ENCODE assay signal across 8 mouse cellular contexts in the genomic region with DNA sequence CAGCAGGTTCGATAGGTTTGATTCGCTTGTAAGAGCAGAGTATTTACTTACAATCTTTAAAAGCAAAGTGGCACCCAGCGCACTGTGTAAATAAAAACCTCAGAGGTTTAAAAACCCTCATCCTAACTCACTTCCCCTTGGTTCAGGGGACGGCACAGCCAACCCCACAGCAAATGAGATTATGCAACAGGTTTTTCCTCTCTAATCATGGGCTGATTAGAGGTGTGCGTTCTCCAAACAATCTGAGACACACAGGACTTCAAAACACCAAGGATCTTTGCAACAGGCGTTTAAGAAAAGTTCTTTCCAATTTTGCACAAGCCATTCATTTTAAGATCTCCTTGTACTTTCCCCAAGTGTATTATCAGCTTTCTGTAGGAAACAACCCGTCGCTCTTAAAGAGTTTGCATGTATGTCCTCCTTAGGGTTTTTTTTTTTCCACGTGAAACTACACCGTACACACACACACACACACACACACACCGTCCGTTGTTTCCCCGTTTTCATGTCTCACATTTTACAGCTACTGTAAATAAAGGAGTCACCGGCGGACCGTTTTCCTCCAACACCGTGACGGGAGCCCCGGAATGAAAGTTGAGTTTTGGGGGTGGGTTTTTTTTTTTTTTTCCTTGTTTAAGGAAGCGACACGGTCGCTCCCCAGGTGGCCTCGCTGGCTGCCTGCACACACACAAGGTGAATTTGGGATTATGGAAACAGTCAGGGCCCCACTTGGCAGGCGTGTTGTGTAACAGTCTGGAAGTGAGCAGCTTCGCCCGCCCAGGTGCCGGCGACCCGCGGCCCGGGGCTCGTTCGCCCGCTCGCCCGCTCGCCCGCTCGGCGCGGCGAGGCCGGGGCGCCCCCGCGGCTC. TPM values are rescaled to one million over a fixed set of nuclear protein-coding genes. Genes with fewer than 3 reads are reported as not detected.
DNase-seq lines count a peak whose midpoint lies in the region; ATAC-seq lines count a peak whose summit lies in the region.

No protein-coding gene starts in this region.

- no peaks in the 10 kb centered on the region for H3K36me3 ChIP-seq in forebrain, embryonic 15.5 days
- no peaks in the 10 kb centered on the region for H3K36me3 ChIP-seq in hindbrain, embryonic 10.5 days
- H3K36me3 ChIP-seq in limb, embryonic 10.5 days, result no peaks in the 10 kb centered on the region

- peak; percentile 14 to 39 for DNase-seq in left cerebral cortex, postnatal 36 days (ENCODE audit: low spot score in 2 of 2)
- DNase-seq in left cerebral cortex, adult 11 months (ENCODE audit: low spot score), result no peak
- peak; percentile 46 for DNase-seq in hindbrain, embryonic 10.5 days (ENCODE audit: low spot score)
- DNase-seq in limb, embryonic 10.5 days (ENCODE audit: low spot score), result peak; percentile 52
- peak; percentile 29 to 40 for DNase-seq in spleen, postnatal 36 days (ENCODE audit: low spot score in 2 of 2)

- peak overlapping the region; percentile 67 for H3K4me2 ChIP-seq in forebrain, embryonic 15.5 days (replicated peaks)

- H3K4me1 ChIP-seq in forebrain, embryonic 15.5 days, result peaks cover 28% of the 10 kb centered on the region
- peaks cover 23% of the 10 kb centered on the region for H3K4me1 ChIP-seq in hindbrain, embryonic 10.5 days (replicated peaks)
- peaks cover 10% of the 10 kb centered on the region for H3K4me1 ChIP-seq in limb, embryonic 10.5 days

- H3K27ac ChIP-seq in forebrain, embryonic 15.5 days (replicated peaks), result peak overlapping the region; percentile 86
- peak overlapping the region; percentile 97 for H3K27ac ChIP-seq in hindbrain, embryonic 10.5 days
- H3K27ac ChIP-seq in limb, embryonic 10.5 days, result peak overlapping the region; percentile 97

- no peaks in the 10 kb centered on the region for H3K9me3 ChIP-seq in forebrain, embryonic 15.5 days
- H3K9me3 ChIP-seq in hindbrain, embryonic 10.5 days, result no peaks in the 10 kb centered on the region
- H3K9me3 ChIP-seq in limb, embryonic 10.5 days (replicated peaks), result no peaks in the 10 kb centered on the region

- WGBS in forebrain, embryonic 15.5 days, result under 1% methylated on average over 46 of the region's 46 CpGs
- WGBS in hindbrain, embryonic 10.5 days, result under 1% methylated on average over 46 of the region's 46 CpGs
- 5% methylated on average over 46 of the region's 46 CpGs for WGBS in limb, embryonic 10.5 days

- H3K27me3 ChIP-seq in forebrain, embryonic 15.5 days, result no peaks in the 10 kb centered on the region
- H3K27me3 ChIP-seq in hindbrain, embryonic 10.5 days (ENCODE audit: insufficient read depth, poor library complexity, severe bottlenecking), result peaks cover 12% of the 10 kb centered on the region
- peaks cover 11% of the 10 kb centered on the region for H3K27me3 ChIP-seq in limb, embryonic 10.5 days (ENCODE audit: low read depth, poor library complexity, severe bottlenecking)

- peak overlapping the region; percentile 76 for H3K4me3 ChIP-seq in forebrain, embryonic 15.5 days
- peak overlapping the region; percentile 77 for H3K4me3 ChIP-seq in hindbrain, embryonic 10.5 days
- peak overlapping the region; percentile 77 for H3K4me3 ChIP-seq in limb, embryonic 10.5 days

- peak; percentile 47 for ATAC-seq in cerebellum, adult (ENCODE audit: insufficient number of reproducible peaks, low FRiP score, low TSS enrichment)
- no peak for ATAC-seq in forebrain, embryonic 15.5 days (replicated peaks)
- peak; percentile 44 for ATAC-seq in megakaryocyte-erythroid progenitor cell, adult 5-6 weeks (replicated peaks; ENCODE audit: low FRiP score, low TSS enrichment, poor library complexity, severe bottlenecking)

- intact Hi-C loops in left cerebral cortex, postnatal 36 days (cut with DNase I), result no loop called here

- peak overlapping the region; percentile 65 for H3K9ac ChIP-seq in forebrain, embryonic 15.5 days (replicated peaks)

RNA-seq across cellular contexts. Expression of gene Dusp16, which starts 0.9 kb away (rescaled TPM):
- 10 to 100 TPM in 1 of 2 experiments, 1 to 10 TPM in 1; 8.0 to 12.7 TPM for total RNA-seq in left cerebral cortex, postnatal 36 days (2021)
- 8.5 and 10.3 TPM in 2 replicates for polyA plus RNA-seq in forebrain, embryonic 15.5 days (2015; fragmentation: Nextera tagmentation; extraction: Ambion mirVana)
- polyA plus RNA-seq in hindbrain, embryonic 10.5 days (2016; fragmentation: Nextera tagmentation; extraction: Ambion mirVana), result 13.8 and 14.1 TPM in 2 replicates
- polyA plus RNA-seq in limb, embryonic 10.5 days (2016; fragmentation: Nextera tagmentation; extraction: Ambion mirVana), result 8.7 and 10.0 TPM in 2 replicates
- 7.1 and 10.0 TPM in 2 replicates for total RNA-seq in megakaryocyte-erythroid progenitor cell, adult 5-6 weeks (2014; fragmentation: Nextera tagmentation)
- total RNA-seq in megakaryocyte-erythroid progenitor cell, adult 5-6 weeks (2017), result 3.9 and 10.9 TPM in 2 replicates

RNA-seq across cellular contexts. Expression of gene Crebl2, which starts 38.5 kb away (rescaled TPM):
- total RNA-seq in left cerebral cortex, postnatal 36 days (2021), result 10 to 100 TPM; 31.8 to 36.6 TPM
- polyA plus RNA-seq in forebrain, embryonic 15.5 days (2015; fragmentation: Nextera tagmentation; extraction: Ambion mirVana), result 3.8 and 3.9 TPM in 2 replicates
- polyA plus RNA-seq in hindbrain, embryonic 10.5 days (2016; fragmentation: Nextera tagmentation; extraction: Ambion mirVana), result 1.2 and 1.4 TPM in 2 replicates
- 0.79 and 0.99 TPM in 2 replicates for polyA plus RNA-seq in limb, embryonic 10.5 days (2016; fragmentation: Nextera tagmentation; extraction: Ambion mirVana)
- 6.2 and 11.7 TPM in 2 replicates for total RNA-seq in megakaryocyte-erythroid progenitor cell, adult 5-6 weeks (2014; fragmentation: Nextera tagmentation)
- total RNA-seq in megakaryocyte-erythroid progenitor cell, adult 5-6 weeks (2017), result 10.4 and 12.9 TPM in 2 replicates
